In the genomic region with DNA sequence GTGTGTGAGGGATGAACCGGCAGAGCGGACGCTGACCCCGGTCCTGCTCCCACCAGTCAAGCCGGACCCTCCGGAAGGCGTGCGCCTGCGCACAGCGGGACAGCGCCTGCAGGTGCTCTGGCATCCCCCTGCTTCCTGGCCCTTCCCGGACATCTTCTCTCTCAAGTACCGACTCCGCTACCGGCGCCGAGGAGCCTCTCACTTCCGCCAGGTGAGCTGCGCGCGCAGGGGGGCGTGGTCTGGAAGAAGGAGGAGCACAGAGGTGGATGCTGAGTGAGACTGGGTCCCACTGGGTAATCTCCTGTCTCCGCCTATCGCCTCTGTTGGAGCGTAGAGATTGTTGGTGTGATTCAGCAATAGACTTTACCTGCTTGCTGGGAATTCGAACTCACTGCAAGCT, we compare ENCODE assay signal across 8 mouse cellular contexts. TPM values are rescaled to one million over a fixed set of nuclear protein-coding genes. Genes with fewer than 3 reads are reported as not detected.
DNase-seq lines count a peak whose midpoint lies in the region; ATAC-seq and TF ChIP-seq lines count a peak whose summit lies in the region.

No protein-coding gene starts in this region.

- peaks cover 21% of the 10 kb centered on the region for H3K27me3 ChIP-seq in heart, embryonic 11.5 days (ENCODE audit: control insufficient read depth, insufficient read depth, low read length)
- peaks cover 17% of the 10 kb centered on the region for H3K27me3 ChIP-seq in heart, embryonic 14.5 days (ENCODE audit: control insufficient read depth, insufficient read depth, low read length)
- H3K27me3 ChIP-seq in liver, embryonic 14.5 days (ENCODE audit: control insufficient read depth, insufficient read depth, low read length): no peaks in the 10 kb centered on the region

- H3K9me3 ChIP-seq in heart, embryonic 11.5 days (replicated peaks; ENCODE audit: control insufficient read depth, low read length): no peaks in the 10 kb centered on the region
- H3K9me3 ChIP-seq in heart, embryonic 14.5 days (ENCODE audit: control insufficient read depth, low read length): no peaks in the 10 kb centered on the region
- H3K9me3 ChIP-seq in liver, embryonic 14.5 days (ENCODE audit: control insufficient read depth, low read length): no peaks in the 10 kb centered on the region

- under 1% methylated on average over 26 of the region's 26 CpGs for WGBS in heart, embryonic 11.5 days (ENCODE audit: insufficient replicate concordance)
- WGBS in heart, embryonic 14.5 days: 1% methylated on average over 26 of the region's 26 CpGs
- 2% methylated on average over 26 of the region's 26 CpGs for WGBS in liver, embryonic 14.5 days (ENCODE audit: insufficient replicate concordance)
- WGBS in olfactory bulb, adult 2 months: 2% methylated on average over 26 of the region's 26 CpGs

- TF ChIP-seq CTCF in liver, embryonic 14.5 days (IDR thresholded peaks at IDR 0.05; ENCODE audit: low read depth): no peak
- no peak for TF ChIP-seq CTCF in olfactory bulb, adult 2 months (IDR thresholded peaks at IDR 0.05; ENCODE audit: insufficient read depth, low read depth, low read length)

- no peak for DNase-seq in heart, adult 9 months (ENCODE audit: low spot score in 2 of 2)
- peak; percentile 90 to 95 for DNase-seq in cerebellum, postnatal 25 days
- peak; percentile 87 to 92 for DNase-seq in kidney, postnatal 25 days
- peak; percentile 50 to 73 (median 59) for DNase-seq in liver, embryonic 14.5 days (ENCODE audit: low read depth in 3 of 3, low spot score in 3 of 3)
- peak; percentile 64 to 81 for DNase-seq in urinary bladder, postnatal 4 days (ENCODE audit: low spot score in 2 of 2)

- no peak for ATAC-seq in heart, embryonic 11.5 days (replicated peaks; ENCODE audit: insufficient number of reproducible peaks, low FRiP score, low TSS enrichment)
- no peak for ATAC-seq in heart, embryonic 14.5 days (ENCODE audit: insufficient number of reproducible peaks, insufficient read depth, low FRiP score, low read depth)
- ATAC-seq in liver, embryonic 14.5 days (ENCODE audit: insufficient read depth): no peak

- no peak for TF ChIP-seq POLR2A in olfactory bulb, adult 2 months (IDR thresholded peaks at IDR 0.05; ENCODE audit: insufficient read depth, low read depth, low read length)

- peak overlapping the region; percentile 46 for H3K4me3 ChIP-seq in heart, embryonic 11.5 days (ENCODE audit: low read depth, low read length)
- H3K4me3 ChIP-seq in heart, embryonic 14.5 days (ENCODE audit: control insufficient read depth in 1 of 2, insufficient read depth in 1 of 2, low read depth in 1 of 2, low read length in 2 of 2): peak overlapping the region; percentile 38 to 46
- peak overlapping the region; percentile 45 to 50 for H3K4me3 ChIP-seq in liver, embryonic 14.5 days (ENCODE audit: insufficient read depth in 1 of 2, low read depth in 2 of 2, low read length in 2 of 2)
- H3K4me3 ChIP-seq in olfactory bulb, adult 2 months (ENCODE audit: insufficient read depth, low read depth, low read length): peak overlapping the region; percentile 35

- peak overlapping the region; percentile 46 for H3K9ac ChIP-seq in heart, embryonic 11.5 days (ENCODE audit: low read depth, low read length)
- no peak overlapping the region for H3K9ac ChIP-seq in heart, embryonic 14.5 days (ENCODE audit: low read length)
- no peak overlapping the region for H3K9ac ChIP-seq in liver, embryonic 14.5 days (replicated peaks)

- no peaks in the 10 kb centered on the region for H3K36me3 ChIP-seq in heart, embryonic 11.5 days (ENCODE audit: control insufficient read depth, insufficient read depth, low read length)
- H3K36me3 ChIP-seq in heart, embryonic 14.5 days (ENCODE audit: control insufficient read depth, insufficient read depth, low read length): peaks cover 5% of the 10 kb centered on the region
- no peaks in the 10 kb centered on the region; the same call in 1 of the 2 replicates for H3K36me3 ChIP-seq in liver, embryonic 14.5 days (replicated peaks; ENCODE audit: control insufficient read depth, insufficient read depth, low read depth)

- TF ChIP-seq EP300 in liver, embryonic 14.5 days (IDR thresholded peaks at IDR 0.05; ENCODE audit: low read depth): no peak

- no peak overlapping the region for H3K27ac ChIP-seq in heart, embryonic 11.5 days (ENCODE audit: low read depth, low read length)
- H3K27ac ChIP-seq in heart, embryonic 14.5 days (replicated peaks in 1 of 2; ENCODE audit: control insufficient read depth in 1 of 2, insufficient read depth in 1 of 2, low read depth in 2 of 2, low read length in 2 of 2): no peak overlapping the region
- H3K27ac ChIP-seq in liver, embryonic 14.5 days: no peak overlapping the region
- no peak overlapping the region for H3K27ac ChIP-seq in olfactory bulb, adult 2 months (ENCODE audit: insufficient read depth, low read depth, low read length)

- peaks cover 13% of the 10 kb centered on the region for H3K4me1 ChIP-seq in heart, embryonic 11.5 days (ENCODE audit: control insufficient read depth, insufficient read depth, low read length)
- H3K4me1 ChIP-seq in heart, embryonic 14.5 days (ENCODE audit: control insufficient read depth in 2 of 2, insufficient read depth in 2 of 2, low read length in 2 of 2): peaks cover 15 to 18% of the 10 kb centered on the region in 2 experiments
- peaks cover 6 to 20% of the 10 kb centered on the region in 2 experiments for H3K4me1 ChIP-seq in liver, embryonic 14.5 days (replicated peaks; ENCODE audit: control insufficient read depth in 2 of 2, insufficient read depth in 2 of 2, low read length in 1 of 2)
- H3K4me1 ChIP-seq in olfactory bulb, adult 2 months (ENCODE audit: control insufficient read depth, insufficient read depth, low read length): peaks cover 17% of the 10 kb centered on the region

- H3K4me2 ChIP-seq in heart, embryonic 11.5 days: peak overlapping the region; percentile 78
- H3K4me2 ChIP-seq in heart, embryonic 14.5 days (ENCODE audit: low read length): peak overlapping the region; percentile 62
- H3K4me2 ChIP-seq in liver, embryonic 14.5 days (ENCODE audit: low read depth): peak overlapping the region; percentile 59

RNA-seq across cellular contexts. Expression of a gene that starts 2.8 kb away (rescaled TPM):
- 15.5 and 18.1 TPM in 2 replicates for polyA plus RNA-seq in heart, embryonic 11.5 days (2014; fragmentation: Nextera tagmentation; extraction: Ambion mirVana)
- 8.9 and 13.5 TPM in 2 replicates for polyA plus RNA-seq in heart, embryonic 14.5 days (2014; fragmentation: Nextera tagmentation; extraction: Ambion mirVana)
- 3.2 and 5.1 TPM in 2 replicates for polyA plus RNA-seq in liver, embryonic 14.5 days (2012; rRNA removed)
- polyA plus RNA-seq in liver, embryonic 14.5 days (2014; fragmentation: Nextera tagmentation; extraction: Ambion mirVana): 5.2 and 6.4 TPM in 2 replicates
- not detected in 2 replicates for polyA plus RNA-seq in olfactory bulb, adult 2 months (2012; ENCODE audit: insufficient read depth, insufficient read length, low replicate concordance, missing spikeins)

RNA-seq across cellular contexts. Expression of a gene that starts 3.7 kb away (rescaled TPM):
- 0.19 and 0.20 TPM in 2 replicates for polyA plus RNA-seq in heart, embryonic 11.5 days (2014; fragmentation: Nextera tagmentation; extraction: Ambion mirVana)
- 1.0 and 1.3 TPM in 2 replicates for polyA plus RNA-seq in heart, embryonic 14.5 days (2014; fragmentation: Nextera tagmentation; extraction: Ambion mirVana)
- polyA plus RNA-seq in liver, embryonic 14.5 days (2012; rRNA removed): 4.1 and 5.5 TPM in 2 replicates
- polyA plus RNA-seq in liver, embryonic 14.5 days (2014; fragmentation: Nextera tagmentation; extraction: Ambion mirVana): 3.0 and 4.5 TPM in 2 replicates
- polyA plus RNA-seq in olfactory bulb, adult 2 months (2012; ENCODE audit: insufficient read depth, insufficient read length, low replicate concordance, missing spikeins): not detected in 2 replicates

RNA-seq across cellular contexts. Expression of a gene that starts 6.8 kb away (rescaled TPM):
- polyA plus RNA-seq in heart, embryonic 11.5 days (2014; fragmentation: Nextera tagmentation; extraction: Ambion mirVana): 3.6 and 4.1 TPM in 2 replicates
- polyA plus RNA-seq in heart, embryonic 14.5 days (2014; fragmentation: Nextera tagmentation; extraction: Ambion mirVana): 4.5 and 5.1 TPM in 2 replicates
- 0.44 and 0.76 TPM in 2 replicates for polyA plus RNA-seq in liver, embryonic 14.5 days (2012; rRNA removed)
- 2.1 and 2.5 TPM in 2 replicates for polyA plus RNA-seq in liver, embryonic 14.5 days (2014; fragmentation: Nextera tagmentation; extraction: Ambion mirVana)
- polyA plus RNA-seq in olfactory bulb, adult 2 months (2012; ENCODE audit: insufficient read depth, insufficient read length, low replicate concordance, missing spikeins): not detected in 2 replicates

RNA-seq across cellular contexts. Expression of a gene that starts 14.1 kb away (rescaled TPM):
- 10.8 and 11.9 TPM in 2 replicates for polyA plus RNA-seq in heart, embryonic 11.5 days (2014; fragmentation: Nextera tagmentation; extraction: Ambion mirVana)
- polyA plus RNA-seq in heart, embryonic 14.5 days (2014; fragmentation: Nextera tagmentation; extraction: Ambion mirVana): 7.1 and 7.3 TPM in 2 replicates
- 0.31 and 0.83 TPM in 2 replicates for polyA plus RNA-seq in liver, embryonic 14.5 days (2012; rRNA removed)
- polyA plus RNA-seq in liver, embryonic 14.5 days (2014; fragmentation: Nextera tagmentation; extraction: Ambion mirVana): not detected in 2 replicates
- not detected in 2 replicates for polyA plus RNA-seq in olfactory bulb, adult 2 months (2012; ENCODE audit: insufficient read depth, insufficient read length, low replicate concordance, missing spikeins)

RNA-seq across cellular contexts. Expression of a gene that starts 30.2 kb away (rescaled TPM):
- 5.0 and 5.2 TPM in 2 replicates for polyA plus RNA-seq in heart, embryonic 11.5 days (2014; fragmentation: Nextera tagmentation; extraction: Ambion mirVana)
- polyA plus RNA-seq in heart, embryonic 14.5 days (2014; fragmentation: Nextera tagmentation; extraction: Ambion mirVana): 1.6 and 1.8 TPM in 2 replicates
- polyA plus RNA-seq in liver, embryonic 14.5 days (2012; rRNA removed): 0.27 and 0.30 TPM in 2 replicates
- polyA plus RNA-seq in liver, embryonic 14.5 days (2014; fragmentation: Nextera tagmentation; extraction: Ambion mirVana): 0.19 and 0.33 TPM in 2 replicates
- not detected in 2 replicates for polyA plus RNA-seq in olfactory bulb, adult 2 months (2012; ENCODE audit: insufficient read depth, insufficient read length, low replicate concordance, missing spikeins)

Comparison
In these comparisons a context has a peak if more than half of its experiments do, and no peak if none do; other contexts are left out.
1. DNase-seq: peak in cerebellum, postnatal 25 days (2 of 2), kidney, postnatal 25 days (2 of 2), liver, embryonic 14.5 days (3 of 3) and urinary bladder, postnatal 4 days (2 of 2); none in heart, adult 9 months (0 of 2).
2. Peak in every context shown above with its lines, with median percentiles within 50 percentile points of each other: H3K4me2 ChIP-seq and H3K4me3 ChIP-seq.